Mouse (Mus musculus): ENCODE data around the gene Stx18. TPM values are rescaled to one million over a fixed set of nuclear protein-coding genes. Genes with fewer than 3 reads are reported as not detected.

Gene Stx18
- polyA plus RNA-seq, 1 experiment: 9.7 TPM

- TF ChIP-seq POLR2A (IDR thresholded peaks at IDR 0.05; ENCODE audit: low read depth, low read length) (no peak), CTCF (IDR thresholded peaks at IDR 0.05; ENCODE audit: extremely low read depth, insufficient read length, insufficient replicate concordance, low read depth, low read length) (no peak)
- 68% methylated on average over 13 of the region's 13 CpGs for WGBS
- Histone ChIP-seq H3K27ac (ENCODE audit: insufficient read depth, low read depth, low read length) (no peak overlapping the region), H3K36me3 (ENCODE audit: control insufficient read depth, insufficient read depth, low read length) (peaks cover 15% of the 10 kb centered on the region), H3K4me1 (ENCODE audit: control insufficient read depth, insufficient read depth, insufficient read length, low read length) (no peaks in the 10 kb centered on the region), H3K4me3 (ENCODE audit: low read depth, low read length) (no peak overlapping the region), H3K27me3 (ENCODE audit: control insufficient read depth, insufficient read depth, low read length) (no peaks in the 10 kb centered on the region)
Observed at GRCm38 (mm10) chr5:38126519-38127306, 88.2 kb downstream of the Stx18 start.

GRCm38 (mm10) chr5:38129339-38129738 is 90.8 kb downstream of the Stx18 start:
- peaks cover 10% of the 10 kb centered on the region for H3K36me3 ChIP-seq (ENCODE audit: control insufficient read depth, insufficient read depth, low read length)
- 90% methylated on average over 2 of the region's 2 CpGs for WGBS
- no peaks in the 10 kb centered on the region for H3K4me1 ChIP-seq (ENCODE audit: control insufficient read depth, insufficient read depth, insufficient read length, low read length)
- no peaks in the 10 kb centered on the region for H3K27me3 ChIP-seq (ENCODE audit: control insufficient read depth, insufficient read depth, low read length)
- no peak overlapping the region for H3K4me3 ChIP-seq (ENCODE audit: low read depth, low read length)
- TF ChIP-seq CTCF (IDR thresholded peaks at IDR 0.05; ENCODE audit: extremely low read depth, insufficient read length, insufficient replicate concordance, low read depth, low read length): no peak
- TF ChIP-seq POLR2A (IDR thresholded peaks at IDR 0.05; ENCODE audit: low read depth, low read length): no peak
- H3K27ac ChIP-seq (ENCODE audit: insufficient read depth, low read depth, low read length): no peak overlapping the region

GRCm38 (mm10) chr5:38136247-38136646 is 97.7 kb downstream of the Stx18 start:
- H3K36me3 ChIP-seq (ENCODE audit: control insufficient read depth, insufficient read depth, low read length): no peaks in the 10 kb centered on the region
- no peaks in the 10 kb centered on the region for H3K27me3 ChIP-seq (ENCODE audit: control insufficient read depth, insufficient read depth, low read length)
- H3K4me1 ChIP-seq (ENCODE audit: control insufficient read depth, insufficient read depth, insufficient read length, low read length): no peaks in the 10 kb centered on the region
- H3K27ac ChIP-seq (ENCODE audit: insufficient read depth, low read depth, low read length): no peak overlapping the region
- 83% methylated on average over 9 of the region's 9 CpGs for WGBS
- TF ChIP-seq CTCF (IDR thresholded peaks at IDR 0.05; ENCODE audit: extremely low read depth, insufficient read length, insufficient replicate concordance, low read depth, low read length) (no peak), POLR2A (IDR thresholded peaks at IDR 0.05; ENCODE audit: low read depth, low read length) (no peak)
- no peak overlapping the region for H3K4me3 ChIP-seq (ENCODE audit: low read depth, low read length)

GRCm38 (mm10) chr5:38137163-38137562 is 98.6 kb downstream of the Stx18 start:
- Histone ChIP-seq H3K4me3 (ENCODE audit: low read depth, low read length) (no peak overlapping the region), H3K27ac (ENCODE audit: insufficient read depth, low read depth, low read length) (no peak overlapping the region), H3K27me3 (ENCODE audit: control insufficient read depth, insufficient read depth, low read length) (no peaks in the 10 kb centered on the region), H3K36me3 (ENCODE audit: control insufficient read depth, insufficient read depth, low read length) (no peaks in the 10 kb centered on the region), H3K4me1 (ENCODE audit: control insufficient read depth, insufficient read depth, insufficient read length, low read length) (no peaks in the 10 kb centered on the region)
- TF ChIP-seq POLR2A (IDR thresholded peaks at IDR 0.05; ENCODE audit: low read depth, low read length) (no peak), CTCF (IDR thresholded peaks at IDR 0.05; ENCODE audit: extremely low read depth, insufficient read length, insufficient replicate concordance, low read depth, low read length) (no peak)
- WGBS: 88% methylated on average over 9 of the region's 9 CpGs

- H3K36me3 ChIP-seq (ENCODE audit: control insufficient read depth, insufficient read depth, low read length): no peaks in the 10 kb centered on the region
- H3K27me3 ChIP-seq (ENCODE audit: control insufficient read depth, insufficient read depth, low read length): no peaks in the 10 kb centered on the region
Observed at GRCm38 (mm10) chr5:38140893-38141292, 102.4 kb downstream of the Stx18 start.

GRCm38 (mm10) chr5:38146524-38146923 is 108.0 kb downstream of the Stx18 start:
- Histone ChIP-seq H3K27ac (ENCODE audit: insufficient read depth, low read depth, low read length) (no peak overlapping the region), H3K36me3 (ENCODE audit: control insufficient read depth, insufficient read depth, low read length) (no peaks in the 10 kb centered on the region), H3K27me3 (ENCODE audit: control insufficient read depth, insufficient read depth, low read length) (no peaks in the 10 kb centered on the region), H3K4me3 (ENCODE audit: low read depth, low read length) (no peak overlapping the region), H3K4me1 (ENCODE audit: control insufficient read depth, insufficient read depth, insufficient read length, low read length) (no peaks in the 10 kb centered on the region)
- WGBS: 66% methylated on average over 6 of the region's 6 CpGs
- no peak for TF ChIP-seq POLR2A (IDR thresholded peaks at IDR 0.05; ENCODE audit: low read depth, low read length)
- no peak for TF ChIP-seq CTCF (IDR thresholded peaks at IDR 0.05; ENCODE audit: extremely low read depth, insufficient read length, insufficient replicate concordance, low read depth, low read length)

More at GRCm38 (mm10) chr5:38140893-38141292, 102.4 kb downstream of the Stx18 start:
- Histone ChIP-seq H3K4me1 (ENCODE audit: control insufficient read depth, insufficient read depth, insufficient read length, low read length) (no peaks in the 10 kb centered on the region), H3K4me3 (ENCODE audit: low read depth, low read length) (no peak overlapping the region), H3K27ac (ENCODE audit: insufficient read depth, low read depth, low read length) (no peak overlapping the region)
- 68% methylated on average over 6 of the region's 6 CpGs for WGBS
- TF ChIP-seq POLR2A (IDR thresholded peaks at IDR 0.05; ENCODE audit: low read depth, low read length) (no peak), CTCF (IDR thresholded peaks at IDR 0.05; ENCODE audit: extremely low read depth, insufficient read length, insufficient replicate concordance, low read depth, low read length) (no peak)

GRCm38 (mm10) chr5:38151264-38151663 is 112.7 kb downstream of the Stx18 start:
- H3K27me3 ChIP-seq (ENCODE audit: control insufficient read depth, insufficient read depth, low read length): no peaks in the 10 kb centered on the region
- H3K27ac ChIP-seq (ENCODE audit: insufficient read depth, low read depth, low read length): no peak overlapping the region
- H3K4me3 ChIP-seq (ENCODE audit: low read depth, low read length): no peak overlapping the region
- no peaks in the 10 kb centered on the region for H3K36me3 ChIP-seq (ENCODE audit: control insufficient read depth, insufficient read depth, low read length)
- H3K4me1 ChIP-seq (ENCODE audit: control insufficient read depth, insufficient read depth, insufficient read length, low read length): no peaks in the 10 kb centered on the region
- 36% methylated on average over 3 of the region's 3 CpGs for WGBS
- TF ChIP-seq POLR2A (IDR thresholded peaks at IDR 0.05; ENCODE audit: low read depth, low read length) (no peak), CTCF (IDR thresholded peaks at IDR 0.05; ENCODE audit: extremely low read depth, insufficient read length, insufficient replicate concordance, low read depth, low read length) (no peak)
